Mouse (Mus musculus) myocyte (in vitro differentiated cells): ENCODE measurements at regions not wholly inside any gene's neighbourhood (a gene's known extent, or its start where the extent isn't known, plus 50 kb on each side); places are given as distances from the start of the nearest gene placed in this dataset.

Experiments
- H3K27me3 ChIP-seq: one replicate; pipeline ENCODE4 v1.6.1; 2011; ENCODE audit not compliant: control insufficient read depth, insufficient read depth, insufficient read length
- H3K36me3 ChIP-seq: one replicate; pipeline ENCODE4 v1.6.1; 2011; ENCODE audit not compliant: control insufficient read depth, insufficient read depth
- H3K4me2 ChIP-seq: one replicate; pipeline ENCODE4 v1.6.1; 2011; ENCODE audit warnings: low read depth, control low read depth
- H3K4me3 ChIP-seq: one replicate; pipeline ENCODE4 v1.5.1; 2011; ENCODE audit warnings: mild to moderate bottlenecking, control low read depth, moderate library complexity
- H3K79me2 ChIP-seq: one replicate; pipeline ENCODE4 v1.6.1; 2011; ENCODE audit not compliant: control insufficient read depth, insufficient read depth
- H3ac ChIP-seq: one replicate; pipeline ENCODE4 v1.6.1; 2011; ENCODE audit not compliant: control insufficient read depth, insufficient read length
- CEBPB ChIP-seq: IDR thresholded peaks from 2 replicates; pipeline ENCODE4 v1.6.1; 2011; ENCODE audit warnings: mild to moderate bottlenecking, moderate library complexity; ENCODE audit not compliant: poor library complexity, insufficient read depth, severe bottlenecking
- E2F4 ChIP-seq: IDR thresholded peaks from one replicate; pipeline ENCODE4 v1.6.1; 2011; ENCODE audit warnings: mild to moderate bottlenecking, control low read depth, moderate library complexity; ENCODE audit not compliant: insufficient read depth
- MAX ChIP-seq: IDR thresholded peaks from one replicate; pipeline ENCODE4 v1.6.1; 2011; ENCODE audit warnings: low read depth, mild to moderate bottlenecking, control low read depth
- MYOD1 ChIP-seq, 3 experiments: IDR thresholded peaks; one replicate each; pipeline ENCODE4 v1.6.1; 2011; ENCODE audit warnings: control low read depth in 2 of 3, low read depth in 2 of 3, mild to moderate bottlenecking in 2 of 3, moderate library complexity in 1 of 3; ENCODE audit not compliant: insufficient read length in 2 of 3, control insufficient read depth in 1 of 3
- MYOG ChIP-seq, 3 experiments: IDR thresholded peaks; one replicate each; pipeline ENCODE4 v1.6.1; 2011; ENCODE audit warnings: control low read depth in 2 of 3, low read depth in 2 of 3, mild to moderate bottlenecking in 2 of 3; ENCODE audit not compliant: insufficient read length in 2 of 3, control insufficient read depth in 1 of 3, insufficient read depth in 1 of 3
- POLR2A ChIP-seq: IDR thresholded peaks from one replicate; pipeline ENCODE4 v1.6.1; 2011; ENCODE audit warnings: low read depth, mild to moderate bottlenecking, control low read depth, moderate library complexity; ENCODE audit not compliant: insufficient read length
- POLR2AphosphoS2 ChIP-seq: IDR thresholded peaks from one replicate; pipeline ENCODE4 v1.6.1; 2011; ENCODE audit warnings: low read depth, control low read depth; ENCODE audit not compliant: insufficient read length
- REST ChIP-seq: IDR thresholded peaks from one replicate; pipeline ENCODE4 v1.6.1; 2011; ENCODE audit warnings: mild to moderate bottlenecking, control low read depth, moderate library complexity; ENCODE audit not compliant: insufficient read depth, insufficient read length
- SRF ChIP-seq: IDR thresholded peaks from one replicate; pipeline ENCODE4 v1.6.1; 2011; ENCODE audit warnings: low read depth; ENCODE audit not compliant: control insufficient read depth, insufficient read length
- TCF12 ChIP-seq: IDR thresholded peaks from one replicate; pipeline ENCODE4 v1.6.1; 2011; ENCODE audit warnings: mild to moderate bottlenecking, control low read depth; ENCODE audit not compliant: poor library complexity, insufficient read depth, severe bottlenecking
- TCF3 ChIP-seq: IDR thresholded peaks from one replicate; pipeline ENCODE4 v1.6.1; 2011; ENCODE audit warnings: low read depth, control low read depth; ENCODE audit not compliant: insufficient read length
- USF1 ChIP-seq: IDR thresholded peaks from one replicate; pipeline ENCODE4 v1.6.1; 2011; ENCODE audit warnings: low read depth, mild to moderate bottlenecking, control low read depth, moderate library complexity

DNA sequence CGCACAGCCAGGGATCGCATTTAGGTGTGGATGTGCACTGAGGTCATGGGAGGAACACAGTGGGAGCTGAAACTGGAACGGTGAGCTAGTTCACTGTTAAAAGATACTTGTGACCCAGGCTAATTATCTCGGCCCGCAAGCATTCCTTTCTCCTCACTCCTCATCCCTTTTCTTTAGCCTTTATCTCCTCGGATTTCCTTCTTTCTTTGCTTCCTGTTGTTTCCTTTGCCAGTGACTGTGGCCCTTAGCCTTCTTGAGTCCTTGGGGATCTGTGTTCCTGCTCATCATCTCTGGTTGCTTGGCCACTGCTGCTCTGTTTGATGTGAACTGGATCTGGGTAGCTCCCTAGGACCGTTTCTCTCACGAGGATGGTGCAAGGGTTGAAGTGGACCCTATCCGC is 256.0 kb downstream of the Ndfip2 start:
- Histone ChIP-seq H3K79me2 (no peaks in the 10 kb centered on the region), H3K4me3 (no peak overlapping the region), H3ac (no peak overlapping the region), H3K4me2 (no peak overlapping the region), H3K27me3 (no peaks in the 10 kb centered on the region), H3K36me3 (no peaks in the 10 kb centered on the region)
- no peak for TF ChIP-seq POLR2A
- TF ChIP-seq REST = no peak
- no peak for TF ChIP-seq SRF
- TF ChIP-seq POLR2AphosphoS2 = no peak
- no peak for TF ChIP-seq MYOD1 (IDR thresholded peaks at IDR 0.05; ENCODE audit: control insufficient read depth in 1 of 3, insufficient read length in 2 of 3, low read depth in 2 of 3)
- no peak for TF ChIP-seq MYOG (IDR thresholded peaks at IDR 0.05; ENCODE audit: control insufficient read depth in 1 of 3, insufficient read depth in 1 of 3, insufficient read length in 2 of 3, low read depth in 2 of 3)
- no peak for TF ChIP-seq MAX
- no peak for TF ChIP-seq TCF3
- TF ChIP-seq E2F4 = no peak
- no peak for TF ChIP-seq CEBPB
- TF ChIP-seq TCF12 = no peak

DNA sequence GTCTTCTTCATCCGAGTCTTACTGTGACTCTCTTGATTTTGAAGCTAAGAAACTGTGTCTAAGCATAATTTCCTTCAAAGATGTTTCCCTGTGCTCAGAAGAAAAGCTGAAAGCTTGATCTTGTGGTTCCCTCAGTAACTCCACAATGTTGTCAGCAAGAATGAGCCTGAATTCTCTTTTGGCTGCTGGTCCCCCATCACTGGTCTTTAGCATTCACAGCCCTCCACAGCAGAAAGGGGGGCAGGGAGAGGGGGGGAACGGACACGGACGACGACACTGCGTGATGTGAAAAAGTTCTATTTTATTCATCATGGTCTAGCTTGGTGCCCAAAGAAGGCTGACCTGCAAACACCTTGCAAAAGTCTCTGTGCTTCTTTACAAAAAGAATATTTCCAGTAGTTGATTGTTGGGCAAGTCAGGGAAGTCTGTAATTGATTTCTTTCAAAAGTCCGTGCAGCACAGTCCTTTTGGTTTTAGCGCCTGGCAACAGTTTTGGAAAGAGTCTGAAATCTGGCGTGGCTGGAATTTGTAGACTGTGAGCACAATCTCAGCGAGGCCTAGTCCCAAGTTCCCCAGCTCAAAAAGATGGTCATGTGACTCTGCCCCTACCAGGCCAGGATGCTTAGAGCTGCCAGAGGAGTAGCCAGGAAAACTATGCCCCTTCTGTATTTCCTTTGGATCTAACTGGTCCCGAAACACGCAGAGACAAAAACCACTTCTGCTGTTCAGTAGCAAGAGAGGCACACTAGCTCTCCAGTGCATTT is 254.7 kb downstream of the Ndfip2 start:
- Histone ChIP-seq H3K4me2 (no peak overlapping the region), H3K4me3 (no peak overlapping the region), H3K79me2 (no peaks in the 10 kb centered on the region), H3ac (no peak overlapping the region), H3K27me3 (no peaks in the 10 kb centered on the region), H3K36me3 (no peaks in the 10 kb centered on the region)
- no peak for TF ChIP-seq MYOD1 (IDR thresholded peaks at IDR 0.05; ENCODE audit: control insufficient read depth in 1 of 3, insufficient read length in 2 of 3, low read depth in 2 of 3)
- no peak for TF ChIP-seq TCF12
- TF ChIP-seq SRF = no peak
- no peak for TF ChIP-seq POLR2A
- no peak for TF ChIP-seq CEBPB
- no peak for TF ChIP-seq USF1
- no peak for TF ChIP-seq MAX
- TF ChIP-seq REST = no peak
- no peak for TF ChIP-seq TCF3
- no peak for TF ChIP-seq POLR2AphosphoS2
- no peak for TF ChIP-seq MYOG (IDR thresholded peaks at IDR 0.05; ENCODE audit: control insufficient read depth in 1 of 3, insufficient read depth in 1 of 3, insufficient read length in 2 of 3, low read depth in 2 of 3)
- no peak for TF ChIP-seq E2F4

DNA sequence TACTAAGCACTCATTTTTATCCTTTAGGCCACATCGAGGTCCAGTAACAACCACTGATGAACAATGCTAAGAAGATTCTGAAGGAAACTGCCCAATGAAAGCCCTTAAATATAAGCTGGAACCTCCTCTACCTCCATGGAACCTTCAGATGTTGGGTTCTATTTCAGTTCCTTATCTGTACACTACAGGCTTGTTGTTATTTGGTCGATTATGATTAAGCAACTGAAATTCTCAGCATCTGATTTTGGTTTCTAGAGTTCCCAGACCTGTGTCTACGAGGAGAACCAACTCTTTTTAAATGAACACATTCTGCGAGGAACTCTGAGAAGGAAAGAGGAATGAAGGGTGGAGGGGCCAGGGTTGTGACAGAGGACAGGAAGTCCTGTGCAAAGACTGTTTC is 253.5 kb downstream of the Ndfip2 start:
- TF ChIP-seq MYOG (IDR thresholded peaks at IDR 0.05; ENCODE audit: control insufficient read depth in 1 of 3, insufficient read depth in 1 of 3, insufficient read length in 2 of 3, low read depth in 2 of 3) (no peak), REST (no peak), TCF12 (no peak), USF1 (no peak), CEBPB (no peak)
- H3K4me3 ChIP-seq = no peak overlapping the region
- H3K4me2 ChIP-seq = no peak overlapping the region
- H3K36me3 ChIP-seq = no peaks in the 10 kb centered on the region
- no peaks in the 10 kb centered on the region for H3K79me2 ChIP-seq
- no peaks in the 10 kb centered on the region for H3K27me3 ChIP-seq
- no peak overlapping the region for H3ac ChIP-seq

DNA sequence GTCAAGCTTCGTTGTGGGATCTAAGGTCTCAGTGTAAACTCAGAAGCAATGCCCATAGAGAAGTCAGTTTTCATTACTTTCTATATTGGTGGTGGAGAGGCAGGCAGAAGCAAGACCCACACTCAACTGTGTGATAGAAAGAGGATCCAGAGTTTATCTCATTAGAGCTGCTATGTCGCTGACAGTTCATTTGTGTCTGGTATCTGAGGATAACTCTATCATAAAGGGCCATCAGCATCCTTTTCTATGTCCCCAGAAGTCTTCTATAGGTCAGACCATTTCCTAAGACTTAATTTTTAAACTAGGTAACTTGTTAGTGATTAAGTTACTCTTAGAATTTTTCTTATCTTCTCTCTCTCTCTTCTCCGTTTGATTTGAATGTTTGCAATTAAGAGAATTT is 252.8 kb downstream of the Ndfip2 start:
- Histone ChIP-seq H3K27me3 (no peaks in the 10 kb centered on the region), H3ac (no peak overlapping the region), H3K36me3 (no peaks in the 10 kb centered on the region), H3K4me2 (no peak overlapping the region), H3K79me2 (no peaks in the 10 kb centered on the region), H3K4me3 (no peak overlapping the region)
- TF ChIP-seq MAX (no peak), REST (no peak), POLR2A (no peak), MYOD1 (IDR thresholded peaks at IDR 0.05; ENCODE audit: control insufficient read depth in 1 of 3, insufficient read length in 2 of 3, low read depth in 2 of 3) (no peak), TCF3 (no peak), TCF12 (no peak)

DNA sequence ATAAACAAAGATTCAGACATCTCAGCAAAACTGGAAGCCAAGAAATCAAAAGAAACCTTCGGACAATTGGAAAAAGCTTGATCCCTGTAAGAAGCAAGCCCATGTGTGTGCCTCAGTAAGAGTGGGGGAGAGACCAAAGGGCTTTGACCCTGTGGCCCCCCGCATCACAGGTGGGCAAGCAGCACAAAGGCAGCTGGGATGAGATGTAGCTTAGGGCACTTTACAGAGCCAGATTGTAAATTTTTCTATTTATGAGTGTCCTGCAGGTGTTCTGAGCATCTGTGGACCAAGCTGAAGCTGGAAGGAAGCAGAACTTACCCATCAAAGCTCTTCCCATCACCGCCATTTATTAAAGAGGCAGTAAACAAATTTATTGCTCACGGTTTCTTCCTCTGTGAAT is 246.9 kb downstream of the Ndfip2 start:
- Histone ChIP-seq H3K27me3 (no peaks in the 10 kb centered on the region), H3ac (no peak overlapping the region)

More for the DNA sequence above, 246.9 kb downstream of the Ndfip2 start:
- H3K4me3 ChIP-seq = no peak overlapping the region
- no peaks in the 10 kb centered on the region for H3K36me3 ChIP-seq
- no peak overlapping the region for H3K4me2 ChIP-seq
- H3K79me2 ChIP-seq = no peaks in the 10 kb centered on the region
- TF ChIP-seq REST = no peak
- TF ChIP-seq POLR2AphosphoS2 = no peak
- TF ChIP-seq TCF12 = no peak
- no peak for TF ChIP-seq CEBPB
- TF ChIP-seq MAX = no peak
- no peak for TF ChIP-seq TCF3
- TF ChIP-seq POLR2A = no peak
- TF ChIP-seq USF1 = no peak
- TF ChIP-seq MYOD1 (IDR thresholded peaks at IDR 0.05; ENCODE audit: control insufficient read depth in 1 of 3, insufficient read length in 2 of 3, low read depth in 2 of 3) = no peak
